Mouse (Mus musculus) adipose tissue, adult 10 weeks (tissue): ENCODE measurements around the gene Cdk12. TPM values are rescaled to one million over a fixed set of nuclear protein-coding genes. Genes with fewer than 3 reads are reported as not detected.

Source experiments
- polyA plus RNA-seq: library from polyadenylated mRNA; stranded (reverse); fragments of 350-450 nt; fragmentation: Illumina TruSeq; extraction: RNeasy Lipid Tissue Mini Kit (QIAGEN cat#74804); gene quantifications from one replicate; pipeline ENCODE4 v1.2.3, GENCODE M21; 2014; ENCODE audit warnings: low read depth, low replicate concordance

The Cdk12 gene
- 16.7 TPM for polyA plus RNA-seq

DNA sequence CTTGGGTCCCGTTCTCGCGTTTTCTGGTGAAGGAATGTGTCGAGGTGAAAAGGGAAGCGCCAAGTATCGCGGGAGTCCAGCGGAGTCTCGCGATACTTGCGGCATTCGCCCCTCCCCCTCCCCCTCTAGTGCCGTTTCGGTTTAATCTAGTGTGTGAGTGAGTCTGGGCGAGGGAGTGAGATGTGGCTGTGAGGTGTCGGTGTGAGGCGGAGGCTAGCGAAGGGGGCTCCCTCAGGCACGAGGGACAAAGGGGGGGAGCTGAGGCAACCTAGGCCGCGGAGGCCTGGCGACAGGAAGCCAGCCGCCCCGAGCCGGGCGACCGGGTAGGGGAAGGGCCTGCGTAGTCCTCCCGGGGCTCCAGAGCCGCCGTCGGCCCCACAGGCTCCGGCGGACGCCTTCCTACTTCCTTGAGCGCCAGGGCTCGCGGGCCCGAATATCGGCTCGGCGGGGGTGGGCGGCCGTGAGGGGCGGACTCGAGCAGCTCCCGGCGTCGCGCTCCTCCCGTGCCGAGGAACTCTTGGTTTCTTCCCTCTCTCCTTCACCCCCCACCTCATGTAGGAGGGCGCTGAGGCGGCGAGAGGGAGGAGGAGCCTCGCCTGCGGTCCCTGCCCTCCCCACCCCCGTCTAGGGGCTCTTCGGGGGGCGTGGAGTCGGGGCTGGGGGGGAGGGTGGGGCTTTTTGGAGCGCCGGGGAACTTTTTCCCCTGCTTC is at the start of gene Cdk12:
Cdk12 (plus strand) TSS at position 419 of the 710 bp plus-strand sequence.

GRCm38 (mm10) chr11:98192901-98193805 is 9.7 kb upstream of the Cdk12 start, which contains the start of gene Med1:
Gene Med1, minus strand, starts transcription at chr11:98193293.

Other genes with a start within 250 kb of the Cdk12 start
- gene Plxdc1, start 216.6 kb upstream of the Cdk12 start, polyA plus RNA-seq, result 9.1 TPM
- 2.7 TPM for gene Arl5c, start 206.9 kb upstream of the Cdk12 start, polyA plus RNA-seq
- 8.8 TPM for gene Cacnb1, start 180.0 kb upstream of the Cdk12 start, polyA plus RNA-seq
- 1,932 TPM for gene Rpl19, start 176.3 kb upstream of the Cdk12 start, polyA plus RNA-seq
- gene Stac2, start 149.6 kb upstream of the Cdk12 start, polyA plus RNA-seq, result 4.1 TPM
- 23.9 TPM for gene Fbxl20, start 52.7 kb upstream of the Cdk12 start, polyA plus RNA-seq
- gene Med1, start 9.8 kb upstream of the Cdk12 start, polyA plus RNA-seq, result 14.9 TPM
- not detected for gene Neurod2, start 126.6 kb downstream of the Cdk12 start, polyA plus RNA-seq
- 20.1 TPM for gene Ppp1r1b, start 145.3 kb downstream of the Cdk12 start, polyA plus RNA-seq
- 35.1 TPM for gene Stard3, start 155.3 kb downstream of the Cdk12 start, polyA plus RNA-seq
- 0.69 TPM for gene Tcap, start 180.8 kb downstream of the Cdk12 start, polyA plus RNA-seq
- gene Pnmt, start 183.4 kb downstream of the Cdk12 start, polyA plus RNA-seq, result 10.5 TPM
- gene Pgap3, start 197.4 kb downstream of the Cdk12 start, polyA plus RNA-seq, result 12.5 TPM
- 22.0 TPM for gene Erbb2, start 209.4 kb downstream of the Cdk12 start, polyA plus RNA-seq
- gene Mien1, start 235.9 kb downstream of the Cdk12 start, polyA plus RNA-seq, result 279 TPM
- gene Grb7, start 243.3 kb downstream of the Cdk12 start, polyA plus RNA-seq, result 34.5 TPM